Mouse (Mus musculus) lung, postnatal 0 days (tissue): ENCODE data around the gene Olfr211.

Source experiments
- CTCF ChIP-seq: IDR thresholded peaks from 2 replicates; pipeline ENCODE4 v1.5.1; 2016; ENCODE audit warnings: antibody characterized with exemption, mild to moderate bottlenecking
- EP300 ChIP-seq: IDR thresholded peaks from 2 replicates; pipeline ENCODE4 v1.6.1; 2016; ENCODE audit warnings: antibody characterized with exemption, mild to moderate bottlenecking, control low read depth

GRCm38 (mm10) chr6:116440849-116441248 lies 48.0 kb upstream of the Olfr211 start:
- TF ChIP-seq EP300 (no peak), CTCF (no peak)
